Mouse (Mus musculus): ENCODE results near the gene Hao2. TPM values are rescaled to one million over a fixed set of nuclear protein-coding genes. Genes with fewer than 3 reads are reported as not detected.
A peak's percentile ranks its signal among the peaks of the same experiment; 100 is the strongest.

Gene Hao2
- total and polyA plus RNA-seq, 2 experiments, result 18.7 to 20.8 TPM

DNA sequence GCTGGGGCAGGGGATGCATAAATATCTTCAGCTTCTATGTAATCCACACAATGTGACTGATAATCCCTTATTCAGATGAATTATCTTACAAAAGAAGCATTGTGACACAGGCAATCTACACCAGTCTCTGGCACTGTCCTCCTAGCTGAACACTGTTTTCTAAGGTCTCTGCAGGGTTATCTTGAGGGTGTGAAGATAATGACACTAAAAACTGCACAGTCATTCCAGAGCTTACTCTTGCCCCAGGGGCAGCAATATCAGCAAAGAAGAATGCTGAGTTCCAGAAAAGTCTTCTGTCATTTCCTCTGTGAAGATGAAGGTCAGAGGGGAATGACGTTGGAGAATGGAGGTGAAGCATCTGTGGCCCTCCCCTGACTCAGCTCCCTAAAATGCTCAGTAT lies 36.1 kb downstream of the Hao2 start:
- Histone ChIP-seq H3K27me3 (ENCODE audit: control insufficient read depth, insufficient read depth, low read length) (peaks cover under 1% of the 10 kb centered on the region; the same call in 1 of the 2 replicates), H3K9ac (ENCODE audit: low read depth, low read length) (no peak overlapping the region), H3K27ac (replicated peaks; ENCODE audit: insufficient read depth, low read depth, low read length) (no peak overlapping the region), H3K79me2 (ENCODE audit: control insufficient read depth, insufficient read depth, low read length) (no peaks in the 10 kb centered on the region), H3K36me3 (ENCODE audit: control insufficient read depth, insufficient read depth, low read length) (no peaks in the 10 kb centered on the region), H3K4me3 (ENCODE audit: insufficient read depth, low read depth, low read length) (no peak overlapping the region), H3K4me1 (ENCODE audit: control insufficient read depth, insufficient read depth, low read length) (peaks cover 11% of the 10 kb centered on the region)
- TF ChIP-seq CTCF (IDR thresholded peaks at IDR 0.05; ENCODE audit: low read depth, low read length) (no peak), POLR2A (IDR thresholded peaks at IDR 0.05; ENCODE audit: extremely low read depth, insufficient read depth, low read length) (no peak)
- DNase-seq (ENCODE audit: extremely low read depth, low read depth, low spot score), result no peak
- 68% methylated on average over 1 of the region's 1 CpGs for WGBS

GRCm38 (mm10) chr3:98855160-98855559 lies 37.9 kb downstream of the Hao2 start:
- WGBS, result 85% methylated on average over 3 of the region's 3 CpGs
- no peak overlapping the region for H3K9ac ChIP-seq (ENCODE audit: low read depth, low read length)

GRCm38 (mm10) chr3:98853685-98854084 lies 39.4 kb downstream of the Hao2 start:
- Histone ChIP-seq H3K36me3 (ENCODE audit: control insufficient read depth, insufficient read depth, low read length) (no peaks in the 10 kb centered on the region), H3K4me3 (ENCODE audit: insufficient read depth, low read depth, low read length) (no peak overlapping the region), H3K9ac (ENCODE audit: low read depth, low read length) (no peak overlapping the region), H3K27ac (replicated peaks; ENCODE audit: insufficient read depth, low read depth, low read length) (no peak overlapping the region), H3K27me3 (ENCODE audit: control insufficient read depth, insufficient read depth, low read length) (peaks cover 6% of the 10 kb centered on the region; the same call in 1 of the 2 replicates), H3K79me2 (ENCODE audit: control insufficient read depth, insufficient read depth, low read length) (no peaks in the 10 kb centered on the region), H3K4me1 (ENCODE audit: control insufficient read depth, insufficient read depth, low read length) (peaks cover 9% of the 10 kb centered on the region)
- DNase-seq (ENCODE audit: extremely low read depth, low read depth, low spot score), result peak; percentile 86
- WGBS, result 4% methylated on average over 1 of the region's 1 CpGs
- TF ChIP-seq POLR2A (IDR thresholded peaks at IDR 0.05; ENCODE audit: extremely low read depth, insufficient read depth, low read length) (no peak), CTCF (IDR thresholded peaks at IDR 0.05; ENCODE audit: low read depth, low read length) (no peak)

More at GRCm38 (mm10) chr3:98855160-98855559, 37.9 kb downstream of the Hao2 start:
- Histone ChIP-seq H3K4me3 (ENCODE audit: insufficient read depth, low read depth, low read length) (no peak overlapping the region), H3K79me2 (ENCODE audit: control insufficient read depth, insufficient read depth, low read length) (no peaks in the 10 kb centered on the region), H3K27ac (replicated peaks; ENCODE audit: insufficient read depth, low read depth, low read length) (no peak overlapping the region), H3K27me3 (ENCODE audit: control insufficient read depth, insufficient read depth, low read length) (peaks cover 6% of the 10 kb centered on the region; the same call in 1 of the 2 replicates), H3K36me3 (ENCODE audit: control insufficient read depth, insufficient read depth, low read length) (no peaks in the 10 kb centered on the region), H3K4me1 (ENCODE audit: control insufficient read depth, insufficient read depth, low read length) (peaks cover 12% of the 10 kb centered on the region)
- DNase-seq (ENCODE audit: extremely low read depth, low read depth, low spot score), result no peak
- TF ChIP-seq POLR2A (IDR thresholded peaks at IDR 0.05; ENCODE audit: extremely low read depth, insufficient read depth, low read length) (no peak), CTCF (IDR thresholded peaks at IDR 0.05; ENCODE audit: low read depth, low read length) (no peak)

GRCm38 (mm10) chr3:98853051-98853450 lies 40.0 kb downstream of the Hao2 start:
- no peak for DNase-seq (ENCODE audit: extremely low read depth, low read depth, low spot score)
- Histone ChIP-seq H3K4me1 (ENCODE audit: control insufficient read depth, insufficient read depth, low read length) (peaks cover 9% of the 10 kb centered on the region), H3K9ac (ENCODE audit: low read depth, low read length) (no peak overlapping the region), H3K36me3 (ENCODE audit: control insufficient read depth, insufficient read depth, low read length) (no peaks in the 10 kb centered on the region), H3K79me2 (ENCODE audit: control insufficient read depth, insufficient read depth, low read length) (no peaks in the 10 kb centered on the region), H3K4me3 (ENCODE audit: insufficient read depth, low read depth, low read length) (no peak overlapping the region), H3K27me3 (ENCODE audit: control insufficient read depth, insufficient read depth, low read length) (peaks cover 7% of the 10 kb centered on the region; the same call in 1 of the 2 replicates), H3K27ac (replicated peaks; ENCODE audit: insufficient read depth, low read depth, low read length) (no peak overlapping the region)
- WGBS, result 92% methylated on average over 3 of the region's 3 CpGs
- TF ChIP-seq CTCF (IDR thresholded peaks at IDR 0.05; ENCODE audit: low read depth, low read length), result no peak

DNA sequence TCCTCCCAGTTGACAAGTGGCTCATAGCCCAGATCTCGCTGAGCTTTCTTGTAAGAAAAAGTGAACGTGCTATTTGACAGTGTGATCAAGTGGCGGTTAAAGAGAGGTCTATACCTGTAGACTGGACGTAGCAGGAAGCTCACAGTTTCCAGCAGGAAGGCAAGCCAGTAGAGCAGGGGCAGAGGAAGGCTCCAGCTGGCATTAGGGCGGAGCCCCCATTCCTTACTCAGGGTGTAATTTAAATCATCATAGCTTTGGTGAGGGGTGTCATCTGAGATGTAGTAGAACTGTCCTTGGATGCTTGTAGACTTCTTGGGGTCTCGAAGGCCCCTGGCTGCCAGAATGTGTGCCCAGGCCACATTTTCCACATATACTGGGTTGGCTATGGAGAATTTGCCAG lies 40.4 kb downstream of the Hao2 start:
- Histone ChIP-seq H3K4me3 (ENCODE audit: insufficient read depth, low read depth, low read length) (no peak overlapping the region), H3K79me2 (ENCODE audit: control insufficient read depth, insufficient read depth, low read length) (no peaks in the 10 kb centered on the region), H3K4me1 (ENCODE audit: control insufficient read depth, insufficient read depth, low read length) (peaks cover 9% of the 10 kb centered on the region), H3K27me3 (ENCODE audit: control insufficient read depth, insufficient read depth, low read length) (peaks cover 9% of the 10 kb centered on the region; the same call in 1 of the 2 replicates), H3K27ac (replicated peaks; ENCODE audit: insufficient read depth, low read depth, low read length) (no peak overlapping the region), H3K36me3 (ENCODE audit: control insufficient read depth, insufficient read depth, low read length) (no peaks in the 10 kb centered on the region), H3K9ac (ENCODE audit: low read depth, low read length) (no peak overlapping the region)
- TF ChIP-seq CTCF (IDR thresholded peaks at IDR 0.05; ENCODE audit: low read depth, low read length), result no peak
- TF ChIP-seq POLR2A (IDR thresholded peaks at IDR 0.05; ENCODE audit: extremely low read depth, insufficient read depth, low read length), result no peak
- WGBS, result 89% methylated on average over 6 of the region's 6 CpGs
- no peak for DNase-seq (ENCODE audit: extremely low read depth, low read depth, low spot score)

DNA sequence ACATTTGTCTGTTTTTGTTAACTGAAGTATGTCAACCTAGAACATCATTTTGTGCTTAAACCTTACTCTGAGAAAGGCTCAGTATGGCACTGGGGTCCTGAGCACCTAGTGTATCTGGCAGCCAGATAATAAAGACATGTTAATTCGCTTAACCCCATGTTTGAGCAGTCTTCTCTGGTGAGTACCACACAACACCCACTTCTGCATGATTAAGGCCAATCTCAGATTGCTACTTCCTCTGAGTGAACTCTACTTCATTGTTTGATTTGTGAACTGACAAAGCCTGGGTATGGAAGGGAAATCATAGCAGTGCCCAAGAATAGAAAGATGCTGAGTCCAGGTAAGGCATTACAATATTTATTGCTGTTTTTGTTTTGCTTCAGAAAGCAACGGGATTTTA lies 41.2 kb downstream of the Hao2 start:
- H3K36me3 ChIP-seq (ENCODE audit: control insufficient read depth, insufficient read depth, low read length), result no peaks in the 10 kb centered on the region
- peaks cover 9% of the 10 kb centered on the region; the same call in 1 of the 2 replicates for H3K27me3 ChIP-seq (ENCODE audit: control insufficient read depth, insufficient read depth, low read length)
- WGBS, result 83% methylated on average over 2 of the region's 2 CpGs
- no peak overlapping the region for H3K27ac ChIP-seq (replicated peaks; ENCODE audit: insufficient read depth, low read depth, low read length)
- no peak for DNase-seq (ENCODE audit: extremely low read depth, low read depth, low spot score)
- H3K9ac ChIP-seq (ENCODE audit: low read depth, low read length), result no peak overlapping the region
- peaks cover 9% of the 10 kb centered on the region for H3K4me1 ChIP-seq (ENCODE audit: control insufficient read depth, insufficient read depth, low read length)
- no peaks in the 10 kb centered on the region for H3K79me2 ChIP-seq (ENCODE audit: control insufficient read depth, insufficient read depth, low read length)
- no peak overlapping the region for H3K4me3 ChIP-seq (ENCODE audit: insufficient read depth, low read depth, low read length)
- TF ChIP-seq POLR2A (IDR thresholded peaks at IDR 0.05; ENCODE audit: extremely low read depth, insufficient read depth, low read length) (no peak), CTCF (IDR thresholded peaks at IDR 0.05; ENCODE audit: low read depth, low read length) (no peak)

All from liver, adult 2 months (tissue).